Mouse (Mus musculus): ENCODE measurements around the gene Tph1.

The Tph1 gene

DNA sequence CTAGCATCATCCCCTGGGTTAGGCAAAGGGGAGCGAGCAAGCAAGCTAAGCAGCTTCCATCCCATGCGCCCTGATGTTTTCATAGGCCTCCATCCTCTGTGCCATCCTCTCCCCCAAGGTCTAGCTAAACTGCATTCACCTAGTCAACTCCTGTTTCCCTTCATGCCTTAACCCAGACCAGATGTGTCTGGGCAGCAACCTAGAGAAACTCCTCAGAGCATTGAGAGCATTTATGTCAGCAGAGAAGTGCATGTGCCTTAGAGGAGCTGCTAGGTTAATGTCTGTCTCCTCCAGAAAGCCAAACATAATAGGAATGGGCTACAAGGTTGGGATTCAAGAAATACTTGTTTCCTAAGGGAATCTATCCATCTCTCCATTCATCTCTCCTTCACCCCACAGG lies 75.3 kb downstream of the Tph1 start:
- no peak for DNase-seq

Measured in spleen, adult 18-20 months (tissue).